In genomic region chr8:125193701-125194100, GRCm38 (mm10) we compare ENCODE assay signal across 27 mouse cellular contexts.
"Had no signal": no experiment of that assay in that cellular context is flagged by ENCODE, and none has a peak within 500 bp of the region (broad histone marks: within the 10 kb centered on the region; RNA-seq: fewer than 3 reads in every experiment).

No protein-coding gene starts in this region.

- H3K9ac ChIP-seq: heart, embryonic 13.5 days; heart, embryonic 15.5 days; hindbrain, embryonic 12.5 days; hindbrain, embryonic 14.5 days; intestine, embryonic 15.5 days; limb, embryonic 12.5 days; liver, embryonic 13.5 days; liver, embryonic 15.5 days; liver, postnatal 0 days had no signal

- H3K36me3 ChIP-seq: heart, embryonic 13.5 days; heart, embryonic 15.5 days; hindbrain, embryonic 10.5 days; hindbrain, embryonic 12.5 days; intestine, embryonic 15.5 days; limb, embryonic 10.5 days; limb, embryonic 12.5 days; liver, embryonic 13.5 days; liver, embryonic 15.5 days had no signal

- H3K4me1 ChIP-seq: intestine, embryonic 15.5 days; liver, embryonic 13.5 days; liver, embryonic 15.5 days had no signal

- ATAC-seq: forebrain, embryonic 16.5 days; hindbrain, embryonic 16.5 days; inflammation-experienced regulatory T-cells, adult 6 months; intestine, embryonic 15.5 days; intestine, postnatal 0 days; liver, postnatal 0 days had no signal

- H3K4me3 ChIP-seq: gastrocnemius, adult 2 months; heart, embryonic 13.5 days; heart, embryonic 15.5 days; hindbrain, embryonic 10.5 days; hindbrain, embryonic 12.5 days; intestine, embryonic 15.5 days; left cerebral cortex, adult 2 months; limb, embryonic 10.5 days; limb, embryonic 12.5 days; liver, embryonic 13.5 days; liver, embryonic 15.5 days had no signal

- H3K9me3 ChIP-seq: heart, embryonic 13.5 days; heart, embryonic 15.5 days; hindbrain, embryonic 10.5 days; hindbrain, embryonic 12.5 days; intestine, embryonic 15.5 days; limb, embryonic 10.5 days; limb, embryonic 12.5 days; liver, embryonic 13.5 days; liver, embryonic 15.5 days had no signal

- DNase-seq: gastrocnemius, adult 2 months; gastrocnemius, postnatal 10 days; gastrocnemius, postnatal 25 days; heart, postnatal 14 days; heart, postnatal 4 days; kidney, adult 18-20 months; kidney, postnatal 4 days; liver; liver, embryonic 13.5 days; liver, postnatal 0 days had no signal

- H3K4me2 ChIP-seq: heart, embryonic 11.5 days; heart, embryonic 13.5 days; heart, embryonic 15.5 days; hindbrain, embryonic 12.5 days; hindbrain, embryonic 14.5 days; intestine, embryonic 15.5 days; limb, embryonic 12.5 days; liver, embryonic 11.5 days; liver, embryonic 13.5 days; liver, embryonic 15.5 days had no signal

- H3K27me3 ChIP-seq: heart, embryonic 15.5 days; intestine, embryonic 15.5 days; liver, embryonic 13.5 days had no signal

- H3K27ac ChIP-seq: gastrocnemius, adult 2 months; heart, embryonic 13.5 days; heart, embryonic 15.5 days; hindbrain, embryonic 10.5 days; hindbrain, embryonic 12.5 days; hindbrain, embryonic 14.5 days; intestine, embryonic 15.5 days; kidney, postnatal 0 days; left cerebral cortex, adult 2 months; limb, embryonic 10.5 days; limb, embryonic 12.5 days; liver, embryonic 13.5 days; liver, embryonic 15.5 days had no signal
